Mouse (Mus musculus): ENCODE data around the gene Stab1.

The Stab1 gene

GRCm38 (mm10) chr14:31168425-31168824 lies at the start of gene Stab1:
Stab1 (minus strand) TSS chr14:31168641.
- DNase-seq (ENCODE audit: low read depth), result no peak

GRCm38 (mm10) chr14:31217666-31218065 lies 49.2 kb upstream of the Stab1 start, which contains the start of gene Sema3g:
Sema3g (plus strand) TSS chr14:31217860.
- DNase-seq (ENCODE audit: low read depth), result no peak

DNA sequence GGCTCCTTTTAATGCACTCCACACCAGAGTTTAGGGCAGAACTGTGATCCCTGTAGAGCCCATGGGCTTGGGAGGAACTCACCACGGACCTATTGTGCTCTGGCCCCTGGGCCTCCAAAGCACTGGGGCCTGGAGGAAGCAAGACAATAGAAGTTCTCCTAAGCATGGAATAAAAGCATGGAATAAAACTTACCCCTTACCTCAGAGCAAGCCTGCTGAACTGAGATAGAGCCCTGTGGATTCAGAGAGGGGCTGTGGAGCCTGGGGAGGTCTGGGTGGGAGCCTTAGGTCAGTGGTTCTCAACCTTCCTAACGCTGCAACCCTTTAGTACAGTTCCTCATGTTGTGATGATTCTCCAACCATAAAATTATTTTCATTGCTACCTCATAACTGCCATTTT lies 48.4 kb upstream of the Stab1 start, which contains the start of gene Nisch:
Nisch (minus strand) TSS at position 101 of the 400 bp plus-strand sequence.
- DNase-seq (ENCODE audit: low read depth), result no peak

DNA sequence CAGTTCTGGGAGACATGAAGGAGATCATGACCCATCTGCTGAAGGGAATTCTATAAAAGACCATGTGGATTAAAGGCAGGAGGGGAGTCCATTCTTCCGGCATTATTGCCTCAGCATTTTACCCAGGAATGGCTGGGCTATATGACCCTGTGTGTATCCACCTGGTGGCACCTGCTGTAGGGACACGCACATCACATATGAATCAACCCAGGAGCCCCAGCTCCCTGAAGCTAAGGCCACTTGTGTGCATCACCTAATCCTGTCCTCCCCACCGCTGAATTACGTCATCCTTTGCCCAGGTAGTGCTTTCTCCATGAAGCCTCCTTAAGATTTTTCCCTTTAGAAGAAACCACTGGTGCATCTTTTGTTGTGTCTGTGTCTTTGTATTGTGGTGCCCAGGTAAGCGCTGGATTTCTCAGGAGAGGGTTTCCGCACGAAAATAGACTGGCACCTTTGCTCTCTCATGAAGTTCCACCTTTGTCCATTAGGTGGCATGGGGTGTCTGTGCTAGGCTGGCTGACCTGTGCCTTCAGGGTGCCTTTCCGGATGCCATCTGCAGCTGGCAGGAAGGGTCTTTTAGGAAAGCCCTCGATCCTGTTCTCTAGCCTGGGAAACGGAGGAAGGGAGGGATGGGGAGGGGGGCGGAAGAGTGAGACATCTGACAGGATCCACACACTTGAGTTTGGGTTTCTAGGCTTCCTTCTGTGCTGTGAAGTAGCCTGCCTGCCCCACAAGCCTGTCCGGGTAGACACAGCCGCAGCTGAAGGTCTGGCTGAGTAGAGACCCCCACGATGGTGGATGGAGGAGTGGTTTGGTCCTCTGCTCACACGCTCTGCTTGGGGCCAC lies 46.9 kb upstream of the Stab1 start:
- DNase-seq (ENCODE audit: low read depth), result no peak

- DNase-seq (ENCODE audit: low read depth), result no peak
Measured at GRCm38 (mm10) chr14:31214684-31215083, 46.2 kb upstream of the Stab1 start.

DNA sequence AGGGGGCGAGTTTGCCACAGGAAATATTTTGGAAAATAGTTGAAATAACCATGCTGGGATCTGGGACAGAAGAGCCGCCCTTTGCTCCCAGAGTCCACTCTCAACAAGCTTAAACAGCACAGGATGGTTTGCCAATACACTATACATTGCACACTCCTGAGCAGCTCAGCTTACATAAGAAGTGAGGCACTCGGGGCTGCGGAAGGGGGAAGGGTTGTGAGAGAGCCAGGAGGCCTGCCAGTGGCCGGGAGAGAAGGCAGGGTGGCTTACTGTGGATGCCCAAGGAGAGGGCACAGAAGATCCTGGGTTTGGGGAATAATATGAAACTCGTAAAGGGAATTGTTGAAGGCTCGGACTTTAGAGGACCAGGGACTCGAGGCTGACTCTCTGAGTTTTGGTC lies 45.4 kb upstream of the Stab1 start:
- no peak for DNase-seq (ENCODE audit: low read depth)

GRCm38 (mm10) chr14:31212499-31212898 lies 44.1 kb upstream of the Stab1 start:
- no peak for DNase-seq (ENCODE audit: low read depth)

DNA sequence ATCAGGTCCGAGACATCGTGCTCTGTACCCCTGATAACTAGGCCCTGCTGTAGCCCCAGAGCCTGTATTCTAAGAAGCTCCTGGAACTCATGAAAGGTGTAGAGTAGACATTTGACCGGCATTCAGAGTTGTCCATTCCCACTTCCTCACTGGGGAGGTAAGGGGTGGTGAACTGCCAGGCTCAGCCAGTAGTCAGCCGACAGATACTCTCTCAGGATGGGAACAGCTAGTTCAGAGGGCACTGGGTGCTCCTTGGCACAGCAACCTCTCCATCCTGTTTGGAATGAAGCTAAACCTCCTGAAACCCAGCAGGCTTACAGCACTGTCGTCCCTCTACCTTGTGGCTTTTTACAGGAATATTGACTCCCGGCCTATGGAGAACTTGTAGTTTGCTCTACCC lies 43.4 kb upstream of the Stab1 start:
- DNase-seq (ENCODE audit: low read depth), result no peak

- DNase-seq (ENCODE audit: low read depth), result no peak
Measured at GRCm38 (mm10) chr14:31209133-31209557, 40.7 kb upstream of the Stab1 start.

DNA sequence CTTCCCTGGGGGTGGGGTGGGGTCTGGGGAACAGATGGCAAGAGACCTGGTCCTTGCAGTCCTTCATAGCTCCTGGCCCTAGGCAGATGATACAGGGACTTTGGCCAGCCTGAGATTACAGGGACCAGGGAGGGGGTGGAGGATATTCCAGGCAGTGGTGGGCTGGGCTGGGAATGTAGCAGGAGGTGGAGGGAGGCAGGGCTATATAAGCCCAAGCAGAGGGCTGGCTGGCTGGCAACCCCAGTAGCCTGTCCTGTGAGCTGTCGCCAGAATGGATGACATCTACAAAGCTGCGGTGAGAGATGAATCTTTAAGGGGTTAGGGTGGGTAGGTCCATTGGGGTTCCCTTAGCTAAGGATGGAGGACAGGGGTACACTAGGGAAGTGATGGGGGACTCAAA lies 39.6 kb upstream of the Stab1 start, which contains the start of gene Tnnc1:
Tnnc1 (plus strand) TSS at position 229 of the 400 bp plus-strand sequence.
- DNase-seq (ENCODE audit: low read depth), result no peak

- DNase-seq (ENCODE audit: low read depth), result no peak
Measured at GRCm38 (mm10) chr14:31207070-31207830, 38.8 kb upstream of the Stab1 start.

GRCm38 (mm10) chr14:31206472-31206981 lies 38.1 kb upstream of the Stab1 start:
- no peak for DNase-seq (ENCODE audit: low read depth)

GRCm38 (mm10) chr14:31205562-31206467 lies 37.4 kb upstream of the Stab1 start:
- DNase-seq (ENCODE audit: low read depth), result no peak

DNA sequence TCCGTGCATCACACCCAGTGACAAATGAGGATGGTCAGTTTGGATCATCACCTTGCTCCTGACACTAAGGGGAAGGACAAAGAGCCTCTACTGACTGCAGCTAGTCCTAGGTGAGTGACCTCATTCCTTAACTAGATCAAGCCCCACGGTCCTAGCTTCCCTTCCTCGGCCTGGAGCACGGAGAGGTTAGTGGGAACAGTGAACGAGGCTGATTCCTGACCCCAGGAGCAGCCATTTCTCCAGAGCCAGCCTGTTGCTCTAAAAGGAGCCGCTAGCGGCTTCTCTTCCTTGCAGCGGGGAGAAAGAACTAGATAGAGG lies 36.8 kb upstream of the Stab1 start:
- no peak for DNase-seq (ENCODE audit: low read depth)

DNA sequence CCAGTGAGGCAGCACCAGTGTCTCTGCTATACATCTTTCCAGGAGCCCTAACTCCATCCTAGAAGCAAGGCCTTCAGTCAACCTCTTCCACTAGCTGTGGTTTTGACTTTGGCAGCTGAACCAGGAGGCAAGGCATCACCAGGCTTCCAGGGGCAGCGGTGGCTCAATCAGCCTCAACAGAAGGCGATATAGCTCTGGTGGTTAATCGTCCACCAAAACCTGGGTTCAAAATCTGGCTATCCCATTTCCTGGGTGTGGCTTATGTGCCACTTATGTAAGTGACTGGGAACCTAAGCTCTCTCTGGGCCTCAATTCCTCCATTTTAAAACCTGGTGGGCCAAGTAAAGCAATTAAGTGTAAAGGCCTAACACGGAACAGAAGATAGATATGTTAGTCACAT lies 36.4 kb upstream of the Stab1 start:
- no peak for DNase-seq (ENCODE audit: low read depth)

DNA sequence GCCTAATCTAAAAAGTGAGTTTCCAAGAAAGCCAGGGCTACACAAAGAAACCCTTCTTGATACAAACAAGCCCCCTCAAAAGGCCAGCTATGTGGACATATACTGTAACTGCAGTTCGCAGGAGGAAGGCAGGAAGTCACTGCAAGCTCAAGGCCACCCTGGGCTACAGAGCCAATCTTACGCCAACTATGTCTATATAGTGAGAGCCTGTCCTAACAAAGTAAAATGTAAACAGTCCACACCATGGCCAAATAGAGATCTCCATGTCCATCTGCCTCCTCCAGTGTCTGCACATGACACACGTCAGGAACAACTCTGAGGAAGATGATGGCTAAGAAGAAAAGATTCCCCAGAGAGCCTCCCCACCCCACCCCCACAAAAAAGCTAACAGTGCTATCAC lies 31.6 kb upstream of the Stab1 start:
- DNase-seq (ENCODE audit: low read depth), result no peak

GRCm38 (mm10) chr14:31199599-31199998 lies 31.2 kb upstream of the Stab1 start:
- no peak for DNase-seq (ENCODE audit: low read depth)

DNA sequence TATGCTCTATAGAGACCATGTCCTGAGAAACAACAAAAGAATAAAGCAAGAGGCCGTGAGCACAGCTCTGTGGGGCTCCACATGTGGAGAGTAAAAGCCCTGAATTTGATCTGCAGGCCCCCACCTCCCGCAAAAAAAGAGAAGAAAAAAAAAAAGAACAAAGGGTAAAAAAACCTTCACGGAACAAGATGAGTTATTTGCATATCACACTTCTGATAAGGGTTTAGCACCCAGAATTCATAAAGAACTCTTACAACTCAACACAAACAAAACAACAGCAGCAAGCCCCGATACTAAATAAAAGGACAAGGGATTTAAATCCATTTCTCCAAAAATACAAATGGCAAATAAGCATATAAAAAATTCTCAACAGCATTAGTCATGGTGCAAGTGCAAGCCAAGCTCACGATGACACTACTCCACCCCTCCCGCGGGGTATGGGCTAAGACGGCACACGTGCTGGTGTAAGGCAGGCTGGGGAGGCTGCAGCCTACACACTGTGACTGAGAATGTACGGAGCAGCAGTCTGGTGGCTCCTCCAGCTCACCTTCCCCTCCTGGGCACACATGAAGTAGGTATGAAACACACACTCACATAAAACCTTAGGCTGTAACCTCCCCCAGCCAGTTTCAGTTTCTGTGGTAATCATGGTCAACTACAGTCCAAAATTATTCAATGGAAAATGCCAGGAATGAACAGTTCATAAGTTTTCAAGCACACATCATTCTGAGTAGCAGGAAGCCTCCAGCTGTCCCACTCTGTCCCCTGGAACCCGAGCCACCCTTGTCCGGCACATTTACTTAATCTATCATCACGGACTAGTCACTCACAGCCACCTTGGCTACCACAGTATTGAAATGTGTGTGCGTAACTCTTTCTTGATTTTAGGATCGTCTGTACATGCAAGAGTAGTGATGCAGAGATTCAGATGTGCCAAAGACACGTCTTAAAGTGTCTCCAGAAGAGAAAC lies 29.4 kb upstream of the Stab1 start:
- no peak for DNase-seq (ENCODE audit: low read depth)

DNA sequence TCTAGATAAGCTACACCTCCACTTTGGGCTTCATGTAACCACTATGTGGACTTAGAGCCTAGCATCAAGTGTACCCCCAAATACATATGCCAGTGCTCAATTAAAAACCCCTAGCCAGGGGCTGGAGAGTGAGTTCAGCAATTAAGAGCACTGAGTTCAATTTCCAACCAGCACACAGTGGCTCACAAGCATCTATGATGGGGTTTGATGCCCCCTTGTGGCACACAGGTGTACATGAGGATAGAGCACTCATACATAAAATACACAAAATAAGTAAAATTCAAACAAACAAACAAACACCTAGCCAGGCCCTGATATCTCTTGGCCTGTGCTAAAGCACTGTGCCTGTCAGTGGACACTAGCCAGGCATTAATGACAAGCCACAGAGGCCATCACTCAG lies 27.5 kb upstream of the Stab1 start:
- no peak for DNase-seq (ENCODE audit: low read depth)

DNA sequence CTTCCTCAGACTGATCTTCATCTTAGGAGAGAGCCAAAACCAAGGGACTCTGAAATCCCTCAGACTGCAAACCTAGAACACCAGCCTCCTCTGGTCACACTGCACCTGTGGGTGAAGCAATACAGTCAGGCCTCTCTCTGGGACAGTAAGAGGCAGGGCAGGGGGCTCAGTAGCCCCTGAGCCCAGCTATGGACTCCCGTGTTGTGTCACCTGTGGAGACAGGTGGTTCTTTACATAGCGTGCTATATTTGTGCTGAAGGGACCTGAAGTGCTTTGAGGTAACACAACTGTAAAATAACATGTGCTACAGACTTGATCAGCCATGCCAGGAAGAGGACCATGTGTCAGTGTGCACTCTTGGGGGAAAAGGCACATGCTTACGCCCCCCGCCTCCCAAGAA lies 27.1 kb upstream of the Stab1 start:
- no peak for DNase-seq (ENCODE audit: low read depth)

All from fibroblast of lung, adult 2 months (primary cell).